Mouse (Mus musculus) CH12.LX (cell line): ENCODE results near the gene Jhy. TPM values are rescaled to one million over a fixed set of nuclear protein-coding genes. Genes with fewer than 3 reads are reported as not detected.

Source experiments
- DNase-seq: peaks from one replicate; pipeline ENCODE4 v3.0.0-alpha.2; 2013; ENCODE audit errors: extremely low read depth
- H3K27ac ChIP-seq: 2 replicates; pipeline ENCODE4 v1.5.1; 2012; ENCODE audit warnings: low read depth, mild to moderate bottlenecking, control low read depth, moderate library complexity; ENCODE audit not compliant: insufficient read depth
- H3K27me3 ChIP-seq: replicated peaks from 2 replicates; pipeline ENCODE3; 2012; ENCODE audit warnings: inconsistent platforms
- H3K36me3 ChIP-seq, 2 experiments: replicated peaks in 1 of 2; 2 replicates each; pipeline versions ENCODE3 to v1.6.1; 2012; ENCODE audit warnings: inconsistent platforms in 1 of 2, low read length in 1 of 2, mild to moderate bottlenecking in 1 of 2, mixed read lengths in 1 of 2, moderate library complexity in 1 of 2; ENCODE audit not compliant: control insufficient read depth in 1 of 2, insufficient read depth in 1 of 2
- H3K4me1 ChIP-seq, 2 experiments: 2 replicates each; pipeline ENCODE4 v1.6.1; 2012; ENCODE audit warnings: inconsistent platforms in 1 of 2, moderate library complexity in 1 of 2; ENCODE audit not compliant: insufficient read depth in 2 of 2, control insufficient read depth in 1 of 2
- H3K4me2 ChIP-seq: 2 replicates; pipeline ENCODE4 v1.6.1; 2012; ENCODE audit warnings: low read depth, mild to moderate bottlenecking, control low read depth; ENCODE audit not compliant: poor library complexity, insufficient read depth, severe bottlenecking
- H3K4me3 ChIP-seq, 3 experiments: fragments of 150-350 bp in 1 of 3; sonication (generic) in 1 of 3; replicated peaks in 1 of 3; 2 replicates each; pipeline versions ENCODE3 to v1.5.1; 2011 to 2012; ENCODE audit warnings: low read depth in 2 of 3, low read length in 2 of 3, mild to moderate bottlenecking in 2 of 3, moderate library complexity in 2 of 3, control low read depth in 1 of 3, improper control_type of control experiment in 1 of 3, inconsistent platforms in 1 of 3, mixed read lengths in 1 of 3; ENCODE audit not compliant: poor library complexity in 1 of 3
- H3K79me2 ChIP-seq: replicated peaks from 2 replicates; pipeline ENCODE4 v1.6.1; 2012; ENCODE audit warnings: mild to moderate bottlenecking, moderate library complexity; ENCODE audit not compliant: control insufficient read depth, poor library complexity, insufficient read depth, severe bottlenecking; ENCODE audit errors: extremely low read depth
- H3K9ac ChIP-seq: 2 replicates; pipeline ENCODE4 v1.6.1; 2012; ENCODE audit warnings: low read depth, mild to moderate bottlenecking, control low read depth, moderate library complexity; ENCODE audit not compliant: insufficient read depth
- H3K9me3 ChIP-seq: replicated peaks from 2 replicates; pipeline ENCODE3; 2012; ENCODE audit warnings: low read length, inconsistent platforms, mixed read lengths
- BHLHE40 ChIP-seq: IDR thresholded peaks from 2 replicates; pipeline ENCODE4 v1.6.1; 2011; ENCODE audit warnings: mild to moderate bottlenecking, low read depth, low read length, improper control_type of control experiment
- CTCF ChIP-seq, 2 experiments: IDR thresholded peaks in 1 of 2; conservative IDR thresholded peaks in 1 of 2; 2 replicates each; pipeline ENCODE4 v1.5.1; 2011 to 2012; ENCODE audit warnings: low read depth in 2 of 2, low read length in 2 of 2, improper control_type of control experiment in 1 of 2, inconsistent platforms in 1 of 2, mild to moderate bottlenecking in 1 of 2, moderate library complexity in 1 of 2
- E2F4 ChIP-seq: IDR thresholded peaks from 2 replicates; pipeline ENCODE4 v1.6.1; 2011; ENCODE audit warnings: low read depth, low read length, improper control_type of control experiment; ENCODE audit not compliant: insufficient replicate concordance
- ELF1 ChIP-seq: IDR thresholded peaks from 2 replicates; pipeline ENCODE4 v1.6.1; 2014; ENCODE audit warnings: low read depth, mild to moderate bottlenecking, inconsistent platforms, low read length, improper control_type of control experiment
- EP300 ChIP-seq: IDR thresholded peaks from 2 replicates; pipeline ENCODE4 v1.6.1; 2011; ENCODE audit warnings: low read length, improper control_type of control experiment
- GABPA ChIP-seq: IDR thresholded peaks from 2 replicates; pipeline ENCODE4 v1.6.1; 2012; ENCODE audit warnings: low read depth, low read length, improper control_type of control experiment, inconsistent platforms; ENCODE audit not compliant: insufficient replicate concordance
- MAFK ChIP-seq: IDR thresholded peaks from 2 replicates; pipeline ENCODE4 v1.6.1; 2011; ENCODE audit warnings: low read length, improper control_type of control experiment; ENCODE audit not compliant: insufficient replicate concordance
- MEF2A ChIP-seq: IDR thresholded peaks from 2 replicates; pipeline ENCODE4 v1.6.1; 2014; ENCODE audit warnings: low read depth, mild to moderate bottlenecking, inconsistent platforms, low read length, improper control_type of control experiment, borderline replicate concordance
- MYC ChIP-seq: IDR thresholded peaks from 2 replicates; pipeline ENCODE4 v1.6.1; 2011; ENCODE audit warnings: low read depth, mild to moderate bottlenecking, improper control_type of control experiment, low read length
- NELFE ChIP-seq: IDR thresholded peaks from 2 replicates; pipeline ENCODE4 v1.6.1; 2011; ENCODE audit warnings: low read depth, low read length, improper control_type of control experiment
- POLR2A ChIP-seq: IDR thresholded peaks from 2 replicates; pipeline ENCODE4 v1.6.1; 2011; ENCODE audit warnings: low read depth, mild to moderate bottlenecking, improper control_type of control experiment, low read length
- POLR2AphosphoS2 ChIP-seq: IDR thresholded peaks from 2 replicates; pipeline ENCODE4 v1.6.1; 2011; ENCODE audit warnings: low read depth, low read length, improper control_type of control experiment
- RAD21 ChIP-seq: IDR thresholded peaks from 2 replicates; pipeline ENCODE4 v1.6.1; 2011; ENCODE audit warnings: low read depth, mild to moderate bottlenecking, low read length, improper control_type of control experiment, moderate library complexity
- RCOR1 ChIP-seq: conservative IDR thresholded peaks from 2 replicates; pipeline ENCODE4 v1.6.1; 2012; ENCODE audit warnings: low read depth, mild to moderate bottlenecking, inconsistent platforms, low read length, improper control_type of control experiment
- SMC3 ChIP-seq: IDR thresholded peaks from 2 replicates; pipeline ENCODE4 v1.6.1; 2011; ENCODE audit warnings: low read depth, low read length, improper control_type of control experiment
- TCF12 ChIP-seq: IDR thresholded peaks from 2 replicates; pipeline ENCODE4 v1.6.1; 2014; ENCODE audit warnings: low read depth, mild to moderate bottlenecking, inconsistent platforms, low read length, improper control_type of control experiment
- UBTF ChIP-seq: IDR thresholded peaks from 2 replicates; pipeline ENCODE4 v1.6.1; 2012; ENCODE audit warnings: low read depth, mild to moderate bottlenecking, inconsistent platforms, low read length, improper control_type of control experiment, moderate library complexity
- USF2 ChIP-seq: conservative IDR thresholded peaks from 2 replicates; pipeline ENCODE4 v1.6.1; 2011; ENCODE audit warnings: low read depth, low read length, improper control_type of control experiment
- ZKSCAN1 ChIP-seq: IDR thresholded peaks from 2 replicates; pipeline ENCODE4 v1.6.1; 2012; ENCODE audit warnings: low read depth, inconsistent platforms, low read length, improper control_type of control experiment, borderline replicate concordance
- ZNF384 ChIP-seq: IDR thresholded peaks from 2 replicates; pipeline ENCODE4 v1.6.1; 2012; ENCODE audit warnings: low read depth, low read length, improper control_type of control experiment, inconsistent platforms
- dilution Hi-C: fragments of 300-500 bp; cut with MboI; formaldehyde crosslinking; loops from 2 replicates; pipeline ENCODE4 v1.14.3; 2020; ENCODE audit warnings: low sequenced_read_pairs; ENCODE audit not compliant: extremely low pct_unique_long_range_greater_than_20kb, extremely low pct_ligation_motif_present
- in situ Hi-C: fragments of 300-500 bp; cut with MboI; formaldehyde crosslinking; loops from 3 replicates; pipeline ENCODE4 v1.14.3; 2019; ENCODE audit warnings: low sequenced_read_pairs, low pct_ligation_motif_present, low pct_unique_long_range_greater_than_20kb, mixed read lengths
- polyA plus RNA-seq: library from polyadenylated mRNA; unstranded; fragments of >175 nt; gene quantifications from 2 replicates; pipeline ENCODE4 v1.2.1, GENCODE M21; 2012; ENCODE audit warnings: low read depth; ENCODE audit not compliant: insufficient read length
- total RNA-seq, 2 experiments: library from RNA; depleted of rRNA; stranded (reverse); fragments of 300-350 nt in 1 of 2; fragments of >200 nt in 1 of 2; gene quantifications; 2 replicates each; pipeline ENCODE4 v1.2.3; 2012 to 2014

Gene Jhy
- total and polyA plus RNA-seq, 3 experiments = not detected

GRCm38 (mm10) chr9:40964418-40964714 lies 448 bp upstream of the Jhy start:
- no peaks in the 10 kb centered on the region for H3K27me3 ChIP-seq
- TF ChIP-seq USF2 (no peak), POLR2AphosphoS2 (no peak), BHLHE40 (no peak)
- in situ Hi-C loops = no loop called here
- dilution Hi-C loops = no loop called here
- H3K9me3 ChIP-seq = no peaks in the 10 kb centered on the region
- H3K4me2 ChIP-seq = no peak overlapping the region
- H3K4me3 ChIP-seq = no peak overlapping the region
- H3K4me1 ChIP-seq = peaks cover 0 to 10% of the 10 kb centered on the region in 2 experiments; a peak in 2 of 4 replicates
- H3K9ac ChIP-seq = no peak overlapping the region
- no peaks in the 10 kb centered on the region for H3K79me2 ChIP-seq
- DNase-seq = no peak
- no peaks in the 10 kb centered on the region for H3K36me3 ChIP-seq
- H3K27ac ChIP-seq = no peak overlapping the region

- DNase-seq = no peak
- Histone ChIP-seq H3K79me2 (no peaks in the 10 kb centered on the region), H3K9ac (no peak overlapping the region), H3K27ac (no peak overlapping the region), H3K4me1 (peaks cover 0 to 17% of the 10 kb centered on the region in 2 experiments; a peak in 2 of 4 replicates), H3K9me3 (no peaks in the 10 kb centered on the region), H3K4me2 (no peak overlapping the region), H3K36me3 (no peaks in the 10 kb centered on the region), H3K4me3 (no peak overlapping the region), H3K27me3 (no peaks in the 10 kb centered on the region)
- dilution Hi-C loops = no loop called here
- in situ Hi-C loops = no loop called here
- TF ChIP-seq GABPA (no peak), MEF2A (no peak), UBTF (no peak), MAFK (no peak), MYC (no peak), POLR2AphosphoS2 (no peak), POLR2A (no peak), SMC3 (no peak), RCOR1 (no peak), ZNF384 (no peak), RAD21 (no peak), ELF1 (no peak), E2F4 (no peak), TCF12 (no peak), ZKSCAN1 (no peak), CTCF (conservative IDR thresholded peaks at IDR 0.05 in 1 of 2, IDR thresholded peaks at IDR 0.05 in 1 of 2; ENCODE audit: low read depth in 2 of 2, low read length in 2 of 2) (no peak), EP300 (no peak), NELFE (no peak)
These were observed 2.5 kb downstream of the Jhy start for GRCm38 (mm10) chr9:40961401-40961800.
